Mouse (Mus musculus) Patski (cell line): Measurements from ENCODE around the gene Kcnj11. TPM values are rescaled to one million over a fixed set of nuclear protein-coding genes. Genes with fewer than 3 reads are reported as not detected.

Experiments used
- ATAC-seq: fragments of 100-300 bp; one replicate; pipeline ENCODE4 v1.8.0; 2021
- CTCF ChIA-PET: fragments of 350-600 bp; sonication (Branson Sonifier 250); formaldehyde crosslinking; loops from one replicate; lab custom pipeline; 2022; ENCODE audit warnings: inconsistent platforms; lab: Charles Lee
- POLR2A ChIA-PET: fragments of 350-600 bp; sonication (Branson Sonifier 250); formaldehyde crosslinking; loops from one replicate; lab custom pipeline; 2022; ENCODE audit warnings: antibody characterized with exemption, inconsistent platforms; lab: Charles Lee
- DNase-seq: peaks from one replicate; pipeline ENCODE4 v3.0.0-alpha.2; 2011; ENCODE audit warnings: low read depth, low spot score
- H3K27me3 ChIP-seq: fragments of 371-371 bp; one replicate; pipeline ENCODE4 v1.5.1; 2021
- CTCF ChIP-seq: fragments of 100-300 bp; IDR thresholded peaks from one replicate; pipeline ENCODE4 v1.5.1; 2021
- in situ Hi-C: fragments of 300-500 bp; cut with MboI; formaldehyde crosslinking; loops from 3 replicates; pipeline ENCODE4 v1.11.1; 2018; ENCODE audit warnings: low pct_unique_long_range_greater_than_20kb, mixed read lengths
- polyA plus RNA-seq: library from polyadenylated mRNA; unstranded; gene quantifications from one replicate; pipeline ENCODE4 v1.2.3, GENCODE M21; 2021

The Kcnj11 gene
- polyA plus RNA-seq, 1 experiment from 2014 or later = 0.06 TPM

- TF ChIP-seq CTCF = no peak
- H3K27me3 ChIP-seq = no peaks in the 10 kb centered on the region
- DNase-seq = no peak
- in situ Hi-C loops = no loop called here
- ATAC-seq = no peak
- POLR2A ChIA-PET = no interaction called here
- CTCF ChIA-PET = no interaction called here
Observed at GRCm38 (mm10) chr7:46128196-46128595, 27.6 kb upstream of the Kcnj11 start.

- in situ Hi-C loops = no loop called here
- TF ChIP-seq CTCF = no peak
- POLR2A ChIA-PET = interaction anchor here (0.6 kb wide), 1 partner anchor 441 kb away, joined by 3 read pairs; no protein-coding TSS in a partner anchor
- ATAC-seq = no peak
- CTCF ChIA-PET = interaction anchor here (1.3 kb wide), 1 partner anchor 10 kb away, joined by 4 read pairs; no protein-coding TSS in a partner anchor
- no peak for DNase-seq
- no peaks in the 10 kb centered on the region for H3K27me3 ChIP-seq
Observed at GRCm38 (mm10) chr7:46125340-46125739, 24.8 kb upstream of the Kcnj11 start.

GRCm38 (mm10) chr7:46124460-46124859, 23.9 kb upstream of the Kcnj11 start:
- TF ChIP-seq CTCF = no peak
- ChIA-PET POLR2A (no interaction called here), CTCF (no interaction called here)
- DNase-seq (no peak), ATAC-seq (no peak)
- in situ Hi-C loops = no loop called here
- H3K27me3 ChIP-seq = no peaks in the 10 kb centered on the region

- H3K27me3 ChIP-seq = no peaks in the 10 kb centered on the region
- DNase-seq = no peak
- no peak for ATAC-seq
- ChIA-PET POLR2A (no interaction called here), CTCF (no interaction called here)
- no peak for TF ChIP-seq CTCF
- in situ Hi-C loops = no loop called here
Observed at GRCm38 (mm10) chr7:46122964-46123363, 22.4 kb upstream of the Kcnj11 start.

- CTCF ChIA-PET = no interaction called here
- no peak for TF ChIP-seq CTCF
- H3K27me3 ChIP-seq = no peaks in the 10 kb centered on the region
- in situ Hi-C loops = no loop called here
- POLR2A ChIA-PET = no interaction called here
- ATAC-seq (no peak), DNase-seq (no peak)
Observed at GRCm38 (mm10) chr7:46117035-46117434, 16.5 kb upstream of the Kcnj11 start.

- in situ Hi-C loops = no loop called here
- no peak for ATAC-seq
- CTCF ChIA-PET = interaction anchor here (0.9 kb wide), 1 partner anchor 10 kb away, joined by 4 read pairs; no protein-coding TSS in a partner anchor
- no peak for DNase-seq
- POLR2A ChIA-PET = interaction anchor here (1.3 kb wide), 1 partner anchor 10 kb away, joined by 3 read pairs; no protein-coding TSS in a partner anchor
- no peaks in the 10 kb centered on the region for H3K27me3 ChIP-seq
- no peak for TF ChIP-seq CTCF
Observed at GRCm38 (mm10) chr7:46116118-46116581, 15.6 kb upstream of the Kcnj11 start.

- no peak for ATAC-seq
- DNase-seq = no peak
- ChIA-PET CTCF (no interaction called here), POLR2A (no interaction called here)
- in situ Hi-C loops = no loop called here
- TF ChIP-seq CTCF = no peak
- H3K27me3 ChIP-seq = peaks cover 11% of the 10 kb centered on the region
Observed at GRCm38 (mm10) chr7:46113435-46113834, 12.9 kb upstream of the Kcnj11 start.

DNA sequence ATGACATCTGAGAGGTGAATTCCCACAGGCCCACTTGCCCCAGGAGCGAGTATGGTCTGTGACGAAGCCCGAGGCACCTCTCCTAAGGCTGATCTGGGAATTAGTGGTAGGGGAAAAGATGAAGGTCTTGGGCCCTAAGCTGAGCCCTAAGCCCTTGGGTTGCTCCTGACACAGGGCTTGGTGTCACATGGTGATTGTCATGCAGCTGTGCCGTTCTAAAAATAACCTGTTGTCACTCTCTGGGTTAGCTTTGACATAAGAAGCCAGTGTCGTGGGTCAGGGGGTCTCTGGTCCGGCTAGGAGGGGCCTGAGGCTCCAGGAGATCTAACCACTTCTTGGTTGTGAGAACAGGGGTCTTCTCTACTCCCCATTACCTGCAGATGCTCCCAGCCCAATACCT, 11.4 kb upstream of the Kcnj11 start:
- DNase-seq = no peak
- peaks cover 18% of the 10 kb centered on the region for H3K27me3 ChIP-seq
- ChIA-PET POLR2A (no interaction called here), CTCF (no interaction called here)
- ATAC-seq = no peak
- TF ChIP-seq CTCF = no peak
- in situ Hi-C loops = no loop called here

- DNase-seq (no peak), ATAC-seq (no peak)
- ChIA-PET POLR2A (no interaction called here), CTCF (no interaction called here)
- in situ Hi-C loops = no loop called here
- TF ChIP-seq CTCF = no peak
- H3K27me3 ChIP-seq = peaks cover 18% of the 10 kb centered on the region
Observed at GRCm38 (mm10) chr7:46111212-46111817, 10.8 kb upstream of the Kcnj11 start.

DNA sequence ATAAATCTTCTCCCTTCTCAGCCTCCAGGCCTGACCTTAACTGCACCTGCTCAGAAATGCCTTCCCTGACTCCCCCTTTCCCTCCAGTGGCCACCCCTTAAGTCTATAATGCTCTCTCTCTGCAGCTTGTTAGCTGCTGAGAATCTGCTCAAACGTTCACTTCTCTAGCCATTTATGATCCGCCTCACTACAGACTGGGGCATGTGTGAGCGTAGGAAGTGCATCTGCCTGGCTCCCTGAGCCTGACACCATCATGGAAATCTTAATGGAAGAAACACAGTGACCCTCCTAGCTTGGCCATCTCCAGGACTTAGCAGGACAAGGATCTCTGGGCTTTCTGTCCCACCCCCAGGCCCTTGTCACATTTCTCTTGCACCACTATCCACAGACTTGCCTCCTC, 9.5 kb upstream of the Kcnj11 start:
- in situ Hi-C loops = no loop called here
- DNase-seq (no peak), ATAC-seq (no peak)
- peaks cover 18% of the 10 kb centered on the region for H3K27me3 ChIP-seq
- ChIA-PET CTCF (no interaction called here), POLR2A (no interaction called here)
- TF ChIP-seq CTCF = no peak

GRCm38 (mm10) chr7:46105484-46105883, 4.9 kb upstream of the Kcnj11 start:
- TF ChIP-seq CTCF = no peak
- in situ Hi-C loops = no loop called here
- peaks cover 21% of the 10 kb centered on the region for H3K27me3 ChIP-seq
- DNase-seq (no peak), ATAC-seq (no peak)
- ChIA-PET POLR2A (interaction anchor here (1.1 kb wide), 1 partner anchor 10 kb away, joined by 3 read pairs; no protein-coding TSS in a partner anchor), CTCF (interaction anchor here (2.0 kb wide), 1 partner anchor 9 kb away, joined by 6 read pairs; no protein-coding TSS in a partner anchor)
